Mouse (Mus musculus) heart, postnatal 0 days (tissue): ENCODE measurements at regions not wholly inside any gene's neighbourhood (a gene's known extent, or its start where the extent isn't known, plus 50 kb on each side); places are given as distances from the start of the nearest gene placed in this dataset.

Experiments
- ATAC-seq: fragments of 200-750 bp; cut with Nextera tagmentation; 2 replicates; pipeline ENCODE4 v1.8.0; 2017; ENCODE audit warnings: low read depth, moderate number of reproducible peaks, moderate library complexity; ENCODE audit not compliant: insufficient read depth
- DNase-seq: peaks from one replicate; pipeline ENCODE4 v3.0.0-alpha.2; 2016; ENCODE audit warnings: low spot score
- H3K27ac ChIP-seq: fragments of 300-500 bp; sonication (generic); 2 replicates; pipeline ENCODE4 v1.5.1; 2014; ENCODE audit warnings: low read depth, mild to moderate bottlenecking
- H3K27me3 ChIP-seq: fragments of 300-500 bp; sonication (generic); 2 replicates; pipeline ENCODE4 v1.6.1; 2014; ENCODE audit warnings: low read length, mixed read lengths; ENCODE audit not compliant: control insufficient read depth, insufficient read depth
- H3K36me3 ChIP-seq: fragments of 300-500 bp; sonication (generic); replicated peaks from 2 replicates; pipeline ENCODE4 v1.6.1; 2014; ENCODE audit warnings: low read length, mixed read lengths; ENCODE audit not compliant: control insufficient read depth, insufficient read depth
- H3K4me1 ChIP-seq: fragments of 300-500 bp; sonication (generic); 2 replicates; pipeline ENCODE4 v1.6.1; 2014; ENCODE audit warnings: antibody characterized with exemption; ENCODE audit not compliant: control insufficient read depth, insufficient read depth
- H3K4me2 ChIP-seq: fragments of 300-500 bp; sonication (generic); 2 replicates; pipeline ENCODE4 v1.6.1; 2014; ENCODE audit warnings: low read depth, mild to moderate bottlenecking, low read length, moderate library complexity
- H3K4me3 ChIP-seq: fragments of 300-500 bp; sonication (generic); 2 replicates; pipeline ENCODE4 v1.5.1; 2014; ENCODE audit warnings: low read depth, low read length
- H3K9ac ChIP-seq: fragments of 300-500 bp; sonication (generic); replicated peaks from 2 replicates; pipeline ENCODE4 v1.6.1; 2014; ENCODE audit warnings: low read depth, low read length, mixed read lengths
- H3K9me3 ChIP-seq: fragments of 300-500 bp; sonication (generic); replicated peaks from 2 replicates; pipeline ENCODE4 v1.6.1; 2016; ENCODE audit warnings: low read length; ENCODE audit not compliant: control insufficient read depth
- CTCF ChIP-seq: IDR thresholded peaks from 2 replicates; pipeline ENCODE4 v1.5.1; 2016; ENCODE audit warnings: antibody characterized with exemption, control low read depth, low read depth
- EP300 ChIP-seq: IDR thresholded peaks from 2 replicates; pipeline ENCODE4 v1.6.1; 2016; ENCODE audit warnings: antibody characterized with exemption, low read depth
- WGBS: fragments of 180-500 bp; shearing (Covaris S2); extraction: QIAGEN DNeasy Blood & Tissue Kit; methylation state at CpG from one replicate; pipeline ENCODE4 v1.1.7; 2014; 5-methylcytosine and 5-hydroxymethylcytosine counted together

DNA sequence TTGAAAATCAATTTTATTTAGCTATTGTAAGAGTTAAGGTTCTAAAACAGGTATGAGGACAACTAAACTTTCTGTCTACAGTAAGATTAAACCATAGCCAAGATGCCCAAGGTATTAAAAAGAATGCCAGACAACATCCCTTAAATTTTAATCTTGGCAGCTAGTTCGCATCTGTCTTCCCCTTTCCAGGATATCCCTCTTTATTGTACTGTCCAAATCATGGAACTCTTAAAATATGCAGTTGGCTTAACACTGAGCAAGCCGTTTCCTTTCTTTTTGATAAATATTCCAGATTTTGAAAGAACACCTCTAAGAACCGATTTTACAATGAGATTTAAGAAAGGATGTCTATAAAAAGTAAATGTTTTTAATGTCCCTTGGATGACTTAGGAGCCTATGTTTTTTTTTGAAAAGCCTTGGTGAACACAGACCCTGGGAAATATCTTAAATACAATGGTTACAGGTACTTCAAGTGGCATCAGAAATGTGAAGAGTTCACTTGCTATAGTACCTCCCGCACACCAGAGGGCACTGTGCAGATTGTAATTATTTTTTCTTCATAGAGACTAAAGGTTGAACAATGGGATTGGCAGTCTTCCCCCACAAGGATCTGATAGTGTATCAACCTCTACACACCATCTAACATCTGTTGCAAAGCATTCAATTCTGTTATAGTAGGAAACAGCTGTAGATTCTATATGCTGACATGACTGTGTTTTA is 237.5 kb upstream of the Gm12728 start:
- Histone ChIP-seq H3K4me3 (no peak overlapping the region), H3K36me3 (no peaks in the 10 kb centered on the region), H3K9ac (no peak overlapping the region), H3K27ac (no peak overlapping the region), H3K4me2 (no peak overlapping the region), H3K9me3 (no peaks in the 10 kb centered on the region), H3K27me3 (no peaks in the 10 kb centered on the region), H3K4me1 (no peaks in the 10 kb centered on the region)
- no peak for DNase-seq
- ATAC-seq: no peak
- TF ChIP-seq EP300: no peak
- no peak for TF ChIP-seq CTCF
- WGBS: 83% methylated on average over 4 of the region's 4 CpGs

DNA sequence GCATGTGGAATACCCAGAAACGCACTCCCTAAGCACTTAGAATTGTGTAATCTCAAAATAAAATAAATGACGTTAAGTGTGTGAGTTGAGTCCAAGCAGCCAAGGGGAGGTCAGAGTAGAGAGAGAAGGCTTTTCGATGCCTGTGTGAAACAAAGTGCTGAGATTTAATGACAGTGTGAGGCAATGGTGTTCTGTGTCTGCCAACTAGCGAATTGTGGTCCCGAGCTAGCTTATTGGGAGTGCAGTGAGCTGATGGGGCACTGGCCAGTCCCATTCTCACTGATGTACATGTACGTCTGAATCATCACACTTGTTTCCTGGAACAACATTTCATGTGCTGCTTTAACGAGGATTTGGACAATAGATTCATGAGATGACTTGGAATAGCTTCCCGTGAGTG is 234.7 kb upstream of the Gm12728 start:
- no peaks in the 10 kb centered on the region for H3K36me3 ChIP-seq
- H3K27me3 ChIP-seq: no peaks in the 10 kb centered on the region
- ATAC-seq (no peak), DNase-seq (no peak)
- 71% methylated on average over 8 of the region's 8 CpGs for WGBS
- no peak for TF ChIP-seq EP300
- no peak for TF ChIP-seq CTCF
- H3K4me3 ChIP-seq: no peak overlapping the region
- H3K4me2 ChIP-seq: no peak overlapping the region
- no peaks in the 10 kb centered on the region for H3K4me1 ChIP-seq
- H3K9ac ChIP-seq: no peak overlapping the region
- H3K27ac ChIP-seq: no peak overlapping the region
- no peaks in the 10 kb centered on the region for H3K9me3 ChIP-seq

- 82% methylated on average over 3 of the region's 3 CpGs for WGBS
- no peak for TF ChIP-seq CTCF
- no peak for TF ChIP-seq EP300
Measured at GRCm38 (mm10) chr4:105555941-105556340, 233.7 kb upstream of the Gm12728 start.

DNA sequence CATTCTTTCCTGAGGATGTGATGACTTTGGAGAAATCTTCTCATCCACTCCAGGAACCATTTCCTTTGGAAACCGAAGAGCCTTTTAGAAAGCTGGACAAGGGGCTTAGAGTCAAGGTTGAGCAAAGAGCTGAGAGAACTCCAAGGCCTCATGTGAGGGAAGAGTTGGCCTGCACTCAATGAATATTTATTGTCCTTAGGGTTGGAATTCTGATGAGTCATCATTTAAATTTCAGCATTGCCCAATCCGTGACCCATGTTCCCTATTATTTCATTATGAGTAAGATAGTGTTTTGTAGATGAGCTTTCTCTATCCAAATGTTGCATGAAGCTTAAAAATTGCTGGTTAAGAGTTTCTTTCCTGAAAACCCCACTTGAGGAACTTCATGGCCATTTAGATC is 232.3 kb upstream of the Gm12728 start:
- no peaks in the 10 kb centered on the region for H3K36me3 ChIP-seq
- H3K4me2 ChIP-seq: no peak overlapping the region
- H3K4me3 ChIP-seq: no peak overlapping the region
- H3K9ac ChIP-seq: no peak overlapping the region
- no peak overlapping the region for H3K27ac ChIP-seq
- no peaks in the 10 kb centered on the region for H3K27me3 ChIP-seq
- TF ChIP-seq CTCF: no peak
- no peak for TF ChIP-seq EP300
- H3K4me1 ChIP-seq: no peaks in the 10 kb centered on the region
- no peak for DNase-seq
- no peaks in the 10 kb centered on the region for H3K9me3 ChIP-seq
- 75% methylated on average over 2 of the region's 2 CpGs for WGBS
- no peak for ATAC-seq

More at GRCm38 (mm10) chr4:105555941-105556340, 233.7 kb upstream of the Gm12728 start:
- Histone ChIP-seq H3K9me3 (no peaks in the 10 kb centered on the region), H3K36me3 (no peaks in the 10 kb centered on the region), H3K4me2 (no peak overlapping the region), H3K4me3 (no peak overlapping the region), H3K27me3 (no peaks in the 10 kb centered on the region), H3K27ac (no peak overlapping the region), H3K4me1 (no peaks in the 10 kb centered on the region), H3K9ac (no peak overlapping the region)
- DNase-seq (no peak), ATAC-seq (no peak)

GRCm38 (mm10) chr4:105560055-105560454 is 229.6 kb upstream of the Gm12728 start:
- ATAC-seq (no peak), DNase-seq (no peak)
- no peaks in the 10 kb centered on the region for H3K4me1 ChIP-seq
- no peak overlapping the region for H3K27ac ChIP-seq
- TF ChIP-seq CTCF (no peak), EP300 (no peak)
- H3K27me3 ChIP-seq: no peaks in the 10 kb centered on the region
- H3K9ac ChIP-seq: no peak overlapping the region
- H3K4me3 ChIP-seq: no peak overlapping the region
- H3K36me3 ChIP-seq: no peaks in the 10 kb centered on the region
- H3K4me2 ChIP-seq: no peak overlapping the region
- H3K9me3 ChIP-seq: no peaks in the 10 kb centered on the region
- 67% methylated on average over 3 of the region's 3 CpGs for WGBS

GRCm38 (mm10) chr4:105560781-105561180 is 228.9 kb upstream of the Gm12728 start:
- Histone ChIP-seq H3K27me3 (no peaks in the 10 kb centered on the region), H3K4me1 (no peaks in the 10 kb centered on the region), H3K9ac (no peak overlapping the region), H3K27ac (no peak overlapping the region), H3K9me3 (no peaks in the 10 kb centered on the region), H3K4me3 (no peak overlapping the region), H3K4me2 (no peak overlapping the region), H3K36me3 (no peaks in the 10 kb centered on the region)
- ATAC-seq (no peak), DNase-seq (no peak)
- WGBS: 72% methylated on average over 3 of the region's 3 CpGs
- TF ChIP-seq CTCF: no peak
- no peak for TF ChIP-seq EP300
